Mouse (Mus musculus) duodenum, adult 2 months (tissue): ENCODE data around the gene Vmn2r58. TPM values are rescaled to one million over a fixed set of nuclear protein-coding genes. Genes with fewer than 3 reads are reported as not detected.

Experiments used
- polyA plus RNA-seq: library from polyadenylated mRNA; depleted of rRNA; stranded (reverse); fragments of >200 nt; gene quantifications from 2 replicates; pipeline ENCODE4 v1.2.3, GENCODE M21; 2012; ENCODE audit warnings: low replicate concordance; rRNA removed

Gene Vmn2r58
- polyA plus RNA-seq = not detected in 2 replicates

DNA sequence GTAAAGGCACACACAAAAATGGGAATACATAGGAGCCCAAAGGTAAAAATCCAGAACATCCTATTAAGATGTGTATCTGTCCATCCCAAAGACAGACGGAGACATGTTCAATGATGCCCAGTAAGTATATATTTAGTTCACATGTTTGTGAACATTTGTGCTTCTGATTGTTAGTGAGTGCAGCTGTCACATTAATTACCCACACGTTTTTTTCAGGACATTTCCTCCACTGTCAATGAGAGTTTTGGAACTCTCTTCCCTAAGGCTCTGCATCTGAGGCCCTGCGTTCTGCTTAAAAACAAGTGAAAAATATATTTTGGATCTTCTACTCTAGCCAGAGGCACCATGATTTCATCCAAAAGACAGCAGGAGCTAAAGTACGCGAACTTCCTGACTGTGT is at the start of gene Vmn2r58:
TSS of gene Vmn2r58 (minus strand) at position 101 of the 400 bp plus-strand sequence.

Other genes with a start within 250 kb of the Vmn2r58 start
- 0.02 and 0.05 TPM in 2 replicates for gene Zfp788, start 239.5 kb downstream of the Vmn2r58 start, polyA plus RNA-seq
- not detected in 2 replicates for gene Vmn2r59, start 186.3 kb upstream of the Vmn2r58 start, polyA plus RNA-seq
- gene Vmn2r60, start 235.1 kb upstream of the Vmn2r58 start, polyA plus RNA-seq = not detected in 2 replicates